Mouse (Mus musculus) liver, adult 2 months (tissue): ENCODE results near the gene Tyk2.

Experiments
- CTCF ChIP-seq: fragments of 200-500 bp; IDR thresholded peaks from 2 replicates; pipeline ENCODE4 v1.5.1; 2011; ENCODE audit warnings: low read depth, low read length, control low read depth
- POLR2A ChIP-seq: fragments of 200-500 bp; IDR thresholded peaks from 2 replicates; pipeline ENCODE4 v1.6.1; 2011; ENCODE audit warnings: low read length, control low read depth; ENCODE audit not compliant: insufficient read depth; ENCODE audit errors: extremely low read depth

DNA sequence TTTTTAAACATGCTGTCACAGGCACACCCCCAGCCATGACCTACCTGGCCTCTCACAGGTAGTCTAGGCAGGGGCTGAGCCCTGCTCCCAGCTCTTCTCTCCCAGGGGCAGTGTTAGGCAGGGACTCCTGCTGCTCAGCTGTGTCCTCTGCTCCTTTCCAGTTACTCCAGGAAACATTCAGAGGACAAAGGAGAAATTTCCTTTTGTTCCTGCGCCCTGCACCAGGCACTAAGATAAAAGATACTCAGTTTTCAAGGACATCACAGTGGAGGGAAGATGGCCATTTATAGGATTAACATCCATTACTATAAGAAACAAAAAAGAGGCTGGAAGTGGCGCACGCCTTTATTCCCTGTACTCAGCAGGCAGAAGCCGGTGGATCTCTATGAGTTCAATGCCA is 35.1 kb downstream of the Tyk2 start:
- TF ChIP-seq POLR2A (no peak), CTCF (no peak)
